Mouse (Mus musculus) hindbrain, embryonic 13.5 days (tissue): ENCODE measurements around the gene 9930104L06Rik. TPM values are rescaled to one million over a fixed set of nuclear protein-coding genes. Genes with fewer than 3 reads are reported as not detected.

Experiments used
- ATAC-seq: fragments of 200-750 bp; cut with Nextera tagmentation; 2 replicates; pipeline ENCODE4 v1.8.0; 2017; ENCODE audit warnings: moderate TSS enrichment; ENCODE audit not compliant: low FRiP score
- H3K27ac ChIP-seq: fragments of 300-500 bp; sonication (generic); 2 replicates; pipeline ENCODE4 v1.5.1; 2015; ENCODE audit warnings: inconsistent platforms, mild to moderate bottlenecking, moderate library complexity
- H3K27me3 ChIP-seq: fragments of 300-500 bp; sonication (generic); 2 replicates; pipeline ENCODE4 v1.6.1; 2015; ENCODE audit warnings: mild to moderate bottlenecking, inconsistent platforms
- H3K36me3 ChIP-seq: fragments of 300-500 bp; sonication (generic); 2 replicates; pipeline ENCODE4 v1.6.1; 2015; ENCODE audit warnings: mild to moderate bottlenecking, inconsistent platforms
- H3K4me1 ChIP-seq: fragments of 300-500 bp; sonication (generic); replicated peaks from 2 replicates; pipeline ENCODE4 v1.6.1; 2015; ENCODE audit warnings: inconsistent platforms
- H3K4me2 ChIP-seq: fragments of 300-500 bp; sonication (generic); 2 replicates; pipeline ENCODE4 v1.6.1; 2015; ENCODE audit warnings: inconsistent platforms, mild to moderate bottlenecking, moderate library complexity
- H3K4me3 ChIP-seq: fragments of 300-500 bp; sonication (generic); 2 replicates; pipeline ENCODE4 v1.5.1; 2015; ENCODE audit warnings: mild to moderate bottlenecking, inconsistent platforms
- H3K9ac ChIP-seq: fragments of 300-500 bp; sonication (generic); 2 replicates; pipeline ENCODE4 v1.6.1; 2015; ENCODE audit warnings: mild to moderate bottlenecking, inconsistent platforms
- H3K9me3 ChIP-seq: fragments of 300-500 bp; sonication (generic); 2 replicates; pipeline ENCODE4 v1.6.1; 2016; ENCODE audit warnings: inconsistent platforms
- WGBS: fragments of 180-500 bp; shearing (Covaris S2); methylation state at CpG from one replicate; pipeline ENCODE4 v1.1.7; 2015; 5-methylcytosine and 5-hydroxymethylcytosine counted together
- polyA plus RNA-seq: library from polyadenylated mRNA; unstranded; fragments of >200 nt; fragmentation: Nextera tagmentation; extraction: Ambion mirVana; gene quantifications from 2 replicates; pipeline ENCODE4 v1.2.1, GENCODE M21; 2015

Gene 9930104L06Rik
- polyA plus RNA-seq, 1 experiment from 2014 or later = 13.1 TPM

GRCm38 (mm10) chr4:124964912-124965599 is 28.2 kb downstream of the 9930104L06Rik start:
- peaks cover 14% of the 10 kb centered on the region for H3K4me1 ChIP-seq
- H3K27me3 ChIP-seq = no peaks in the 10 kb centered on the region
- H3K4me2 ChIP-seq = no peak overlapping the region
- no peaks in the 10 kb centered on the region for H3K36me3 ChIP-seq
- H3K27ac ChIP-seq = peak overlapping the region; percentile 20; the same call in 1 of the 2 replicates
- H3K9me3 ChIP-seq = no peaks in the 10 kb centered on the region
- WGBS = 10% methylated on average over 8 of the region's 8 CpGs
- ATAC-seq = no peak
- H3K9ac ChIP-seq = peak overlapping the region; percentile 9; the same call in 1 of the 2 replicates
- no peak overlapping the region for H3K4me3 ChIP-seq

- Histone ChIP-seq H3K4me2 (no peak overlapping the region), H3K27me3 (no peaks in the 10 kb centered on the region), H3K9ac (peak overlapping the region; percentile 39; the same call in 1 of the 2 replicates), H3K9me3 (no peaks in the 10 kb centered on the region), H3K4me3 (no peak overlapping the region), H3K27ac (no peak overlapping the region), H3K4me1 (peaks cover 26% of the 10 kb centered on the region), H3K36me3 (no peaks in the 10 kb centered on the region)
- ATAC-seq = no peak
- WGBS = 56% methylated on average over 6 of the region's 6 CpGs
Measured at GRCm38 (mm10) chr4:124968711-124969110, 31.9 kb downstream of the 9930104L06Rik start.

GRCm38 (mm10) chr4:124969219-124969848 is 32.5 kb downstream of the 9930104L06Rik start:
- no peak overlapping the region for H3K4me3 ChIP-seq
- H3K4me2 ChIP-seq = no peak overlapping the region
- H3K27me3 ChIP-seq = no peaks in the 10 kb centered on the region
- H3K9me3 ChIP-seq = no peaks in the 10 kb centered on the region
- H3K4me1 ChIP-seq = peaks cover 26% of the 10 kb centered on the region
- no peaks in the 10 kb centered on the region for H3K36me3 ChIP-seq
- no peak for ATAC-seq
- H3K9ac ChIP-seq = no peak overlapping the region
- 65% methylated on average over 7 of the region's 7 CpGs for WGBS
- H3K27ac ChIP-seq = no peak overlapping the region

- no peaks in the 10 kb centered on the region for H3K36me3 ChIP-seq
- no peak overlapping the region for H3K4me2 ChIP-seq
- H3K27me3 ChIP-seq = no peaks in the 10 kb centered on the region
- H3K9me3 ChIP-seq = no peaks in the 10 kb centered on the region
- no peak overlapping the region for H3K27ac ChIP-seq
- WGBS = 75% methylated on average over 11 of the region's 11 CpGs
- H3K9ac ChIP-seq = no peak overlapping the region
- no peak overlapping the region for H3K4me3 ChIP-seq
- ATAC-seq = no peak
- peaks cover 23% of the 10 kb centered on the region for H3K4me1 ChIP-seq
Measured at GRCm38 (mm10) chr4:124970194-124970593, 33.3 kb downstream of the 9930104L06Rik start.

- ATAC-seq = no peak
- H3K4me1 ChIP-seq = peaks cover 18% of the 10 kb centered on the region
- WGBS = 27% methylated on average over 5 of the region's 5 CpGs
- H3K9ac ChIP-seq = no peak overlapping the region
- H3K4me2 ChIP-seq = no peak overlapping the region
- H3K9me3 ChIP-seq = no peaks in the 10 kb centered on the region
- H3K27ac ChIP-seq = no peak overlapping the region
- H3K27me3 ChIP-seq = no peaks in the 10 kb centered on the region
- no peak overlapping the region for H3K4me3 ChIP-seq
- H3K36me3 ChIP-seq = no peaks in the 10 kb centered on the region
Measured at GRCm38 (mm10) chr4:124970677-124971076, 33.8 kb downstream of the 9930104L06Rik start.

- 85% methylated on average over 8 of the region's 8 CpGs for WGBS
- no peak overlapping the region for H3K9ac ChIP-seq
- H3K4me1 ChIP-seq = peaks cover 16% of the 10 kb centered on the region
- H3K27me3 ChIP-seq = no peaks in the 10 kb centered on the region
- H3K9me3 ChIP-seq = no peaks in the 10 kb centered on the region
- no peaks in the 10 kb centered on the region for H3K36me3 ChIP-seq
- no peak overlapping the region for H3K4me3 ChIP-seq
- H3K27ac ChIP-seq = no peak overlapping the region
- no peak for ATAC-seq
- no peak overlapping the region for H3K4me2 ChIP-seq
Measured at GRCm38 (mm10) chr4:124971094-124971493, 34.2 kb downstream of the 9930104L06Rik start.

GRCm38 (mm10) chr4:124972316-124972715 is 35.5 kb downstream of the 9930104L06Rik start:
- 64% methylated on average over 9 of the region's 9 CpGs for WGBS

GRCm38 (mm10) chr4:124973296-124973695 is 36.4 kb downstream of the 9930104L06Rik start:
- no peaks in the 10 kb centered on the region for H3K9me3 ChIP-seq
- H3K4me1 ChIP-seq = peaks cover 16% of the 10 kb centered on the region
- no peak overlapping the region for H3K27ac ChIP-seq
- no peaks in the 10 kb centered on the region for H3K27me3 ChIP-seq
- no peak overlapping the region for H3K4me2 ChIP-seq
- H3K4me3 ChIP-seq = no peak overlapping the region
- no peak overlapping the region for H3K9ac ChIP-seq
- H3K36me3 ChIP-seq = no peaks in the 10 kb centered on the region
- WGBS = 81% methylated on average over 2 of the region's 2 CpGs
- ATAC-seq = no peak

More at GRCm38 (mm10) chr4:124972316-124972715, 35.5 kb downstream of the 9930104L06Rik start:
- Histone ChIP-seq H3K4me2 (no peak overlapping the region), H3K4me1 (peaks cover 16% of the 10 kb centered on the region), H3K27me3 (no peaks in the 10 kb centered on the region), H3K9ac (no peak overlapping the region; the same call in 1 of the 2 replicates), H3K4me3 (no peak overlapping the region), H3K36me3 (no peaks in the 10 kb centered on the region), H3K9me3 (no peaks in the 10 kb centered on the region), H3K27ac (no peak overlapping the region)
- no peak for ATAC-seq

GRCm38 (mm10) chr4:124978201-124978600 is 41.4 kb downstream of the 9930104L06Rik start:
- no peaks in the 10 kb centered on the region for H3K36me3 ChIP-seq
- H3K4me2 ChIP-seq = no peak overlapping the region
- H3K4me1 ChIP-seq = peaks cover 3% of the 10 kb centered on the region; the same call in 1 of the 2 replicates
- H3K4me3 ChIP-seq = no peak overlapping the region
- peaks cover 28% of the 10 kb centered on the region for H3K27me3 ChIP-seq
- no peaks in the 10 kb centered on the region for H3K9me3 ChIP-seq
- no peak overlapping the region for H3K9ac ChIP-seq
- 35% methylated on average over 5 of the region's 5 CpGs for WGBS
- ATAC-seq = no peak
- no peak overlapping the region for H3K27ac ChIP-seq

GRCm38 (mm10) chr4:124983893-124984526 is 47.2 kb downstream of the 9930104L06Rik start:
- ATAC-seq = no peak
- H3K4me3 ChIP-seq = no peak overlapping the region
- H3K27me3 ChIP-seq = peaks cover 86% of the 10 kb centered on the region
- H3K9ac ChIP-seq = no peak overlapping the region
- peaks cover 34% of the 10 kb centered on the region for H3K4me1 ChIP-seq
- H3K36me3 ChIP-seq = no peaks in the 10 kb centered on the region
- no peak overlapping the region for H3K4me2 ChIP-seq
- WGBS = 18% methylated on average over 9 of the region's 9 CpGs
- H3K9me3 ChIP-seq = no peaks in the 10 kb centered on the region
- H3K27ac ChIP-seq = no peak overlapping the region

- H3K27ac ChIP-seq = no peak overlapping the region
- H3K27me3 ChIP-seq = peaks cover 96% of the 10 kb centered on the region
- H3K4me2 ChIP-seq = no peak overlapping the region
- no peak overlapping the region for H3K9ac ChIP-seq
- ATAC-seq = no peak
- peaks cover 36% of the 10 kb centered on the region for H3K4me1 ChIP-seq
- no peak overlapping the region for H3K4me3 ChIP-seq
- WGBS = 7% methylated on average over 18 of the region's 18 CpGs
- H3K36me3 ChIP-seq = no peaks in the 10 kb centered on the region
- H3K9me3 ChIP-seq = no peaks in the 10 kb centered on the region
Measured at GRCm38 (mm10) chr4:124984871-124985670, 48.2 kb downstream of the 9930104L06Rik start.
